Mouse (Mus musculus) stomach, postnatal 0 days (tissue): ENCODE results near the gene Spryd3.

ENCODE experiments used
- CTCF ChIP-seq: IDR thresholded peaks from 2 replicates; pipeline ENCODE4 v1.5.1; 2016; ENCODE audit warnings: antibody characterized with exemption, low read depth, mild to moderate bottlenecking, moderate library complexity
- EP300 ChIP-seq: optimal IDR thresholded peaks from 2 replicates; pipeline ENCODE3; 2016; ENCODE audit warnings: antibody characterized with exemption

DNA sequence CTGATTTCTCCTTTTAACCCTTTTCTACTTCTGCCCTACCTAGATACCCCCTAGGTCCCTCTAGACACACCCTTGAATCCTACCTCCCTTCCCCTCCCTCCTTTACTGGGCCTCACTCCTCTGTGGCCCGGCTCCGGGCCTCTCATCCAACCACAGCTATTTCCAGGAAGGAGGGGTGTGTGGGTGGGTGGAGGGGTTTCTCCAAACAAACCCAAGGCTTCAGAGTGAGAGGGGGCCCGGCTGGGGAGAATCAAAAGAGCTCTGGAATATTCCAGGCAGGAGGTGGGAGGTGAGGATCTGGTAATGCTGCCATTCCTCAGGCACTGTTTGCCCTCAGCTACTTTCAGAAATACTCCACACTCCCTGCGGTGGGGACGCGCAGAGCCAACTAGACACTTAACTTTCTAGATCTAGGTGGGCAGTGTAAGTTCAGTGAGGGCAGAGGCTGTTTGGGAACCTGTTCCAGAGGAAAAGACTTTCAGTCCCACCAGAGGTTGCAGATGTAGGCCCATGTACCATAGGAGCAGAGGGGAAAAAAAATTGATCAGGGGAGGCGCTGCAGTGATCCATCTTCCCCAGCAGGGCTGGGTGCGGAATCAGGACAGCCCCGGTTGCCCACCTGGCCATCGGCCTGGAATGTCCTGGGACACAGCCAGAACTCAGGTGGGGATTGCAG, 34.9 kb downstream of the Spryd3 start:
- TF ChIP-seq CTCF (peak; percentile 36), EP300 (no peak)
